Mouse (Mus musculus) CH12.LX (cell line): ENCODE data around the gene Kdm4b. TPM values are rescaled to one million over a fixed set of nuclear protein-coding genes. Genes with fewer than 3 reads are reported as not detected.
A peak's percentile ranks its signal among the peaks of the same experiment; 100 is the strongest.

Source experiments
- DNase-seq: peaks from one replicate; pipeline ENCODE4 v3.0.0-alpha.2; 2013; ENCODE audit errors: extremely low read depth
- H3K27ac ChIP-seq: 2 replicates; pipeline ENCODE4 v1.5.1; 2012; ENCODE audit warnings: low read depth, mild to moderate bottlenecking, control low read depth, moderate library complexity; ENCODE audit not compliant: insufficient read depth
- H3K27me3 ChIP-seq: replicated peaks from 2 replicates; pipeline ENCODE3; 2012; ENCODE audit warnings: inconsistent platforms
- H3K36me3 ChIP-seq, 2 experiments: replicated peaks in 1 of 2; 2 replicates each; pipeline versions ENCODE3 to v1.6.1; 2012; ENCODE audit warnings: inconsistent platforms in 1 of 2, low read length in 1 of 2, mild to moderate bottlenecking in 1 of 2, mixed read lengths in 1 of 2, moderate library complexity in 1 of 2; ENCODE audit not compliant: control insufficient read depth in 1 of 2, insufficient read depth in 1 of 2
- H3K4me1 ChIP-seq, 2 experiments: 2 replicates each; pipeline ENCODE4 v1.6.1; 2012; ENCODE audit warnings: inconsistent platforms in 1 of 2, moderate library complexity in 1 of 2; ENCODE audit not compliant: insufficient read depth in 2 of 2, control insufficient read depth in 1 of 2
- H3K4me2 ChIP-seq: 2 replicates; pipeline ENCODE4 v1.6.1; 2012; ENCODE audit warnings: low read depth, mild to moderate bottlenecking, control low read depth; ENCODE audit not compliant: poor library complexity, insufficient read depth, severe bottlenecking
- H3K4me3 ChIP-seq, 3 experiments: fragments of 150-350 bp in 1 of 3; sonication (generic) in 1 of 3; replicated peaks in 1 of 3; 2 replicates each; pipeline versions ENCODE3 to v1.5.1; 2011 to 2012; ENCODE audit warnings: low read depth in 2 of 3, low read length in 2 of 3, mild to moderate bottlenecking in 2 of 3, moderate library complexity in 2 of 3, control low read depth in 1 of 3, improper control_type of control experiment in 1 of 3, inconsistent platforms in 1 of 3, mixed read lengths in 1 of 3; ENCODE audit not compliant: poor library complexity in 1 of 3
- H3K79me2 ChIP-seq: replicated peaks from 2 replicates; pipeline ENCODE4 v1.6.1; 2012; ENCODE audit warnings: mild to moderate bottlenecking, moderate library complexity; ENCODE audit not compliant: control insufficient read depth, poor library complexity, insufficient read depth, severe bottlenecking; ENCODE audit errors: extremely low read depth
- H3K9ac ChIP-seq: 2 replicates; pipeline ENCODE4 v1.6.1; 2012; ENCODE audit warnings: low read depth, mild to moderate bottlenecking, control low read depth, moderate library complexity; ENCODE audit not compliant: insufficient read depth
- H3K9me3 ChIP-seq: replicated peaks from 2 replicates; pipeline ENCODE3; 2012; ENCODE audit warnings: low read length, inconsistent platforms, mixed read lengths
- BHLHE40 ChIP-seq: IDR thresholded peaks from 2 replicates; pipeline ENCODE4 v1.6.1; 2011; ENCODE audit warnings: mild to moderate bottlenecking, low read depth, low read length, improper control_type of control experiment
- CHD1 ChIP-seq: IDR thresholded peaks from 2 replicates; pipeline ENCODE4 v1.6.1; 2012; ENCODE audit warnings: low read depth, low read length, improper control_type of control experiment, inconsistent platforms
- CHD2 ChIP-seq: IDR thresholded peaks from 2 replicates; pipeline ENCODE4 v1.6.1; 2011; ENCODE audit warnings: low read length, improper control_type of control experiment
- E2F4 ChIP-seq: IDR thresholded peaks from 2 replicates; pipeline ENCODE4 v1.6.1; 2011; ENCODE audit warnings: low read depth, low read length, improper control_type of control experiment; ENCODE audit not compliant: insufficient replicate concordance
- ELF1 ChIP-seq: IDR thresholded peaks from 2 replicates; pipeline ENCODE4 v1.6.1; 2014; ENCODE audit warnings: low read depth, mild to moderate bottlenecking, inconsistent platforms, low read length, improper control_type of control experiment
- EP300 ChIP-seq: IDR thresholded peaks from 2 replicates; pipeline ENCODE4 v1.6.1; 2011; ENCODE audit warnings: low read length, improper control_type of control experiment
- ETS1 ChIP-seq: conservative IDR thresholded peaks from 2 replicates; pipeline ENCODE4 v1.6.1; 2012; ENCODE audit warnings: low read depth, mild to moderate bottlenecking, inconsistent platforms, low read length, improper control_type of control experiment, moderate library complexity
- GABPA ChIP-seq: IDR thresholded peaks from 2 replicates; pipeline ENCODE4 v1.6.1; 2012; ENCODE audit warnings: low read depth, low read length, improper control_type of control experiment, inconsistent platforms; ENCODE audit not compliant: insufficient replicate concordance
- HCFC1 ChIP-seq: IDR thresholded peaks from 2 replicates; pipeline ENCODE4 v1.6.1; 2012; ENCODE audit warnings: low read depth, mild to moderate bottlenecking, inconsistent platforms, low read length, improper control_type of control experiment
- JUND ChIP-seq: conservative IDR thresholded peaks from 2 replicates; pipeline ENCODE4 v1.6.1; 2011; ENCODE audit warnings: low read depth, low read length, improper control_type of control experiment
- KAT2A ChIP-seq: IDR thresholded peaks from 2 replicates; pipeline ENCODE4 v1.6.1; 2012; ENCODE audit warnings: low read length, improper control_type of control experiment, inconsistent platforms; ENCODE audit not compliant: insufficient replicate concordance
- MAFK ChIP-seq: IDR thresholded peaks from 2 replicates; pipeline ENCODE4 v1.6.1; 2011; ENCODE audit warnings: low read length, improper control_type of control experiment; ENCODE audit not compliant: insufficient replicate concordance
- MEF2A ChIP-seq: IDR thresholded peaks from 2 replicates; pipeline ENCODE4 v1.6.1; 2014; ENCODE audit warnings: low read depth, mild to moderate bottlenecking, inconsistent platforms, low read length, improper control_type of control experiment, borderline replicate concordance
- NELFE ChIP-seq: IDR thresholded peaks from 2 replicates; pipeline ENCODE4 v1.6.1; 2011; ENCODE audit warnings: low read depth, low read length, improper control_type of control experiment
- NRF1 ChIP-seq: IDR thresholded peaks from 2 replicates; pipeline ENCODE4 v1.6.1; 2014; ENCODE audit warnings: low read depth, mild to moderate bottlenecking, inconsistent platforms, low read length, improper control_type of control experiment, moderate library complexity
- PAX5 ChIP-seq: IDR thresholded peaks from 2 replicates; pipeline ENCODE4 v1.6.1; 2012; ENCODE audit warnings: low read length, inconsistent platforms, mixed read lengths
- POLR2A ChIP-seq: IDR thresholded peaks from 2 replicates; pipeline ENCODE4 v1.6.1; 2011; ENCODE audit warnings: low read depth, mild to moderate bottlenecking, improper control_type of control experiment, low read length
- POLR2AphosphoS2 ChIP-seq: IDR thresholded peaks from 2 replicates; pipeline ENCODE4 v1.6.1; 2011; ENCODE audit warnings: low read depth, low read length, improper control_type of control experiment
- RAD21 ChIP-seq: IDR thresholded peaks from 2 replicates; pipeline ENCODE4 v1.6.1; 2011; ENCODE audit warnings: low read depth, mild to moderate bottlenecking, low read length, improper control_type of control experiment, moderate library complexity
- RCOR1 ChIP-seq: conservative IDR thresholded peaks from 2 replicates; pipeline ENCODE4 v1.6.1; 2012; ENCODE audit warnings: low read depth, mild to moderate bottlenecking, inconsistent platforms, low read length, improper control_type of control experiment
- SIN3A ChIP-seq: IDR thresholded peaks from 2 replicates; pipeline ENCODE4 v1.6.1; 2012; ENCODE audit warnings: low read length, improper control_type of control experiment, inconsistent platforms
- TCF12 ChIP-seq: IDR thresholded peaks from 2 replicates; pipeline ENCODE4 v1.6.1; 2014; ENCODE audit warnings: low read depth, mild to moderate bottlenecking, inconsistent platforms, low read length, improper control_type of control experiment
- UBTF ChIP-seq: IDR thresholded peaks from 2 replicates; pipeline ENCODE4 v1.6.1; 2012; ENCODE audit warnings: low read depth, mild to moderate bottlenecking, inconsistent platforms, low read length, improper control_type of control experiment, moderate library complexity
- USF1 ChIP-seq: IDR thresholded peaks from 2 replicates; pipeline ENCODE4 v1.6.1; 2014; ENCODE audit warnings: low read depth, mild to moderate bottlenecking, inconsistent platforms, low read length, improper control_type of control experiment
- USF2 ChIP-seq: conservative IDR thresholded peaks from 2 replicates; pipeline ENCODE4 v1.6.1; 2011; ENCODE audit warnings: low read depth, low read length, improper control_type of control experiment
- ZC3H11A ChIP-seq: IDR thresholded peaks from 2 replicates; pipeline ENCODE4 v1.6.1; 2012; ENCODE audit warnings: low read depth, mild to moderate bottlenecking, inconsistent platforms, low read length, improper control_type of control experiment
- ZKSCAN1 ChIP-seq: IDR thresholded peaks from 2 replicates; pipeline ENCODE4 v1.6.1; 2012; ENCODE audit warnings: low read depth, inconsistent platforms, low read length, improper control_type of control experiment, borderline replicate concordance
- ZNF384 ChIP-seq: IDR thresholded peaks from 2 replicates; pipeline ENCODE4 v1.6.1; 2012; ENCODE audit warnings: low read depth, low read length, improper control_type of control experiment, inconsistent platforms
- dilution Hi-C: fragments of 300-500 bp; cut with MboI; formaldehyde crosslinking; loops from 2 replicates; pipeline ENCODE4 v1.14.3; 2020; ENCODE audit warnings: low sequenced_read_pairs; ENCODE audit not compliant: extremely low pct_unique_long_range_greater_than_20kb, extremely low pct_ligation_motif_present
- in situ Hi-C: fragments of 300-500 bp; cut with MboI; formaldehyde crosslinking; loops from 3 replicates; pipeline ENCODE4 v1.14.3; 2019; ENCODE audit warnings: low sequenced_read_pairs, low pct_ligation_motif_present, low pct_unique_long_range_greater_than_20kb, mixed read lengths
- polyA plus RNA-seq: library from polyadenylated mRNA; unstranded; fragments of >175 nt; gene quantifications from 2 replicates; pipeline ENCODE4 v1.2.1, GENCODE M21; 2012; ENCODE audit warnings: low read depth; ENCODE audit not compliant: insufficient read length
- total RNA-seq, 2 experiments: library from RNA; depleted of rRNA; stranded (reverse); fragments of 300-350 nt in 1 of 2; fragments of >200 nt in 1 of 2; gene quantifications; 2 replicates each; pipeline ENCODE4 v1.2.3; 2012 to 2014

The Kdm4b gene
- total and polyA plus RNA-seq, 3 experiments: 12.3 to 19.5 (median 14.2) TPM

GRCm38 (mm10) chr17:56303847-56304586 is 21.8 kb upstream of the Kdm4b start (continued):
- TF ChIP-seq MAFK: no peak
- TF ChIP-seq HCFC1: peak; percentile 60
- no peak for TF ChIP-seq USF1
- no peak for TF ChIP-seq RCOR1
- no peak for TF ChIP-seq ZC3H11A
- TF ChIP-seq NELFE: peak; percentile 18
- TF ChIP-seq USF2: no peak
- TF ChIP-seq, all 38 proteins: peak for 15

DNA sequence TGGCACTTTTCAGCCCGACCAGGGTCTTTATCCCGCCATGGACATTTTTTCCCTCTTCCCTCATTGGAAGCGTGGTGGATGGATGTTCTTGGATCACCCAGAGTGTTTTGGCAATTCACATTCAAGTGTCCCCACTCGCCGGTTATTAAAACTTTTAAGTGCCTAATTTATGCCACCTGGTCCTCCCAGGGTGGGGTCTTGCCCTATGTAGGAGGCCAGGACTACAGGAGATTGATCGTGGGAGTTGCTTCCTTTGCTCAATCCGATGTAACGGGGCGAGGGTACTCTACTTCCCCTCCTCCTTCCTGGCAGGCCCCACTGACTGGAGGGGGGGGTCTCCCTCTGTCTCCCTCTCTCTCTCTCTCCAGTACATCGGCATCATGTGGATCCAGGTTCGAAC is 21.1 kb upstream of the Kdm4b start:
- Histone ChIP-seq H3K4me1 (peaks cover 24 to 67% of the 10 kb centered on the region in 2 experiments), H3K4me2 (peak overlapping the region; percentile 63), H3K79me2 (peaks cover 47% of the 10 kb centered on the region), H3K9ac (peak overlapping the region; percentile 44), H3K27ac (no peak overlapping the region), H3K4me3 (peak overlapping the region; percentile 73 to 81 (median 81)), H3K9me3 (no peaks in the 10 kb centered on the region), H3K27me3 (no peaks in the 10 kb centered on the region), H3K36me3 (peaks cover 40 to 50% of the 10 kb centered on the region in 2 experiments)
- dilution Hi-C loops (no loop called here), in situ Hi-C loops (no loop called here)
- TF ChIP-seq ZKSCAN1 (no peak), GABPA (no peak), E2F4 (no peak), PAX5 (no peak), USF2 (no peak), ETS1 (no peak), RCOR1 (no peak), POLR2AphosphoS2 (no peak)
- no peak for DNase-seq

DNA sequence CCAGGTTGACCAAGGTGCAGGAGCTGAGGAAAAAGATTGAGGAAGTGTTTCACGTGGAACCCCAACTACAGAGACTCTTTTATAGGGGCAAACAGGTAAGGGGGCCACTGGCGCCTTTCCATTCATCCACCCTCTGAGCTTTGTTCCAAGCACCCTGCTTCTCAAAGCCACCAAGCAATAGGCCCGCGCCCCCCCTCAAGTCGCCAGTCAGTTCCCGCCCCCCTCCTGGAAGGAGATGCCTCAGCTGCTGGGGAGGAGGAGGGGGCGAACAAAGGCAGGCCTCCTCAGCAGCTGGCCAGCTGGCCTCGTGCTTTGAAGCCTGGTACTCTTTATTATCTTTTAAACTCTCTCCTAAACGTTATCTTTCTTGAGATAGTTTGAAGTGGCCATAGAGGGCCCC is 20.7 kb upstream of the Kdm4b start:
- peak overlapping the region; percentile 44 for H3K9ac ChIP-seq
- in situ Hi-C loops (no loop called here), dilution Hi-C loops (no loop called here)
- peak overlapping the region; percentile 73 to 81 (median 81) for H3K4me3 ChIP-seq
- H3K79me2 ChIP-seq: peaks cover 49% of the 10 kb centered on the region
- H3K4me1 ChIP-seq: peaks cover 24 to 70% of the 10 kb centered on the region in 2 experiments
- H3K27me3 ChIP-seq: no peaks in the 10 kb centered on the region
- H3K36me3 ChIP-seq: peaks cover 42 to 53% of the 10 kb centered on the region in 2 experiments
- no peak overlapping the region for H3K27ac ChIP-seq
- H3K9me3 ChIP-seq: no peaks in the 10 kb centered on the region
- no peak for TF ChIP-seq E2F4
- no peak for TF ChIP-seq JUND
- no peak for TF ChIP-seq RAD21
- no peak for TF ChIP-seq EP300
- no peak for TF ChIP-seq PAX5
- TF ChIP-seq ELF1: no peak
- TF ChIP-seq BHLHE40: no peak
- no peak for TF ChIP-seq ZNF384
- TF ChIP-seq TCF12: no peak
- TF ChIP-seq RCOR1: no peak
- no peak for TF ChIP-seq SIN3A
- no peak for TF ChIP-seq CHD2
- TF ChIP-seq MEF2A: no peak
- no peak for TF ChIP-seq KAT2A
- TF ChIP-seq POLR2A: no peak
- no peak for TF ChIP-seq ZKSCAN1
- TF ChIP-seq CHD1: no peak
- TF ChIP-seq UBTF: no peak
- TF ChIP-seq NRF1: no peak
- TF ChIP-seq NELFE: no peak
- DNase-seq: no peak
- H3K4me2 ChIP-seq: peak overlapping the region; percentile 63
